Mouse (Mus musculus): Measurements from ENCODE around the gene Gm5678.

DNA sequence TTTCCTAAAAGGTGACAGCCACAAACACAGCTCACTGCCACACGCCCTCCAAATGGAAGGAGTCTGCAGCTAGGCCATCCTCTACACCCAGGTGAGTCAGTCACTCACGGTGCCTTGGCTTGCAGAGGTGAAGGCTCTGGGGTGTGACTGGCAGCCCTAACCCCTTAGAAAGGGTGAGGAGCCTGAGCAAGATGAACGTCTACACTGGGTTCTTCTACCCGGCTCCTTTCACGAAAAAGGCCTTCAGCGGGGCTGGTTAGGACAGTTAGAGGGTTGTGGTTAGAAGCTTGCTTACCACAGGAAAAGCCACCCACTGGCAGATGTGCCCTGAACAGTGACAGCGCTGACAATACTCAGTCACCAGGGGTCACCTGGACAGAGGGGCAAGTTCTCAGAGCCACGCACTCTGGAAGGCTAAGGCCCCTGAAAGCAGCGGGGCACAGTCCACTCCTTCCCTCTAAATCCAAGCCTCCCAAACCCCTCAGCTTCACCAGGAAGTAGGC, 42.1 kb upstream of the Gm5678 start:
- TF ChIP-seq CTCF (IDR thresholded peaks at IDR 0.05; ENCODE audit: low read depth): no peak
- no peak for TF ChIP-seq EP300 (IDR thresholded peaks at IDR 0.05; ENCODE audit: low read depth)
